Mouse (Mus musculus) spleen, adult 2 months (tissue): ENCODE results near the gene Hcrtr2. TPM values are rescaled to one million over a fixed set of nuclear protein-coding genes. Genes with fewer than 3 reads are reported as not detected.

Experiments used
- DNase-seq, 2 experiments: peaks; one replicate each; pipeline versions ENCODE4 v3.0.0 to v3.0.0-alpha.2; 2012 to 2021; ENCODE audit warnings: low spot score in 2 of 2, low read depth in 1 of 2
- H3K27ac ChIP-seq: fragments of 200-500 bp; 2 replicates; pipeline ENCODE4 v1.5.1; 2012; ENCODE audit warnings: low read length, inconsistent platforms; ENCODE audit not compliant: insufficient read depth
- H3K27me3 ChIP-seq: fragments of 200-500 bp; 2 replicates; pipeline ENCODE4 v1.6.1; 2012; ENCODE audit warnings: mild to moderate bottlenecking, moderate library complexity, low read length, inconsistent platforms; ENCODE audit not compliant: control insufficient read depth, insufficient read depth
- H3K36me3 ChIP-seq: fragments of 200-500 bp; 2 replicates; pipeline ENCODE4 v1.6.1; 2012; ENCODE audit warnings: mild to moderate bottlenecking, low read length, inconsistent platforms; ENCODE audit not compliant: control insufficient read depth, insufficient read depth
- H3K4me1 ChIP-seq: fragments of 200-500 bp; 2 replicates; pipeline ENCODE4 v1.6.1; 2011; ENCODE audit warnings: inconsistent platforms; ENCODE audit not compliant: control insufficient read depth, insufficient read depth, insufficient read length
- H3K4me3 ChIP-seq: fragments of 200-500 bp; 2 replicates; pipeline ENCODE4 v1.5.1; 2011; ENCODE audit warnings: mild to moderate bottlenecking, inconsistent platforms; ENCODE audit not compliant: insufficient read depth, insufficient read length; ENCODE audit errors: extremely low read depth
- CTCF ChIP-seq: fragments of 200-500 bp; IDR thresholded peaks from 2 replicates; pipeline ENCODE4 v1.5.1; 2011; ENCODE audit warnings: mild to moderate bottlenecking, inconsistent platforms; ENCODE audit not compliant: insufficient read depth, insufficient read length, insufficient replicate concordance; ENCODE audit errors: extremely low read depth
- POLR2A ChIP-seq: fragments of 200-500 bp; IDR thresholded peaks from 2 replicates; pipeline ENCODE4 v1.6.1; 2011; ENCODE audit warnings: low read depth, low read length, inconsistent platforms
- WGBS: fragments of 180-500 bp; shearing (Covaris S2); methylation state at CpG from one replicate; pipeline ENCODE4 v1.1.7; 2018; 5-methylcytosine and 5-hydroxymethylcytosine counted together
- polyA plus RNA-seq: library from polyadenylated mRNA; depleted of rRNA; stranded (reverse); fragments of >200 nt; gene quantifications from 2 replicates; pipeline ENCODE4 v1.2.3, GENCODE M21; 2012

The Hcrtr2 gene
- polyA plus RNA-seq, 1 experiment, result 0.61 TPM

- peaks cover 4% of the 10 kb centered on the region for H3K27me3 ChIP-seq
- WGBS, result 14% methylated on average over 24 of the region's 24 CpGs
- H3K27ac ChIP-seq, result no peak overlapping the region
- no peak for TF ChIP-seq POLR2A
- no peak for TF ChIP-seq CTCF
- H3K4me1 ChIP-seq, result peaks cover 11% of the 10 kb centered on the region
- H3K36me3 ChIP-seq, result no peaks in the 10 kb centered on the region
- H3K4me3 ChIP-seq, result no peak overlapping the region
- no peak for DNase-seq
Measured at GRCm38 (mm10) chr9:76322122-76323052, 1.3 kb downstream of the Hcrtr2 start.

GRCm38 (mm10) chr9:76321589-76321988 is 2.1 kb downstream of the Hcrtr2 start:
- WGBS, result 90% methylated on average over 4 of the region's 4 CpGs
- peaks cover 11% of the 10 kb centered on the region for H3K4me1 ChIP-seq
- H3K27me3 ChIP-seq, result peaks cover 4% of the 10 kb centered on the region
- H3K4me3 ChIP-seq, result no peak overlapping the region
- no peak for DNase-seq
- TF ChIP-seq POLR2A (no peak), CTCF (no peak)
- no peaks in the 10 kb centered on the region for H3K36me3 ChIP-seq
- no peak overlapping the region for H3K27ac ChIP-seq

- DNase-seq, result no peak
- Histone ChIP-seq H3K27ac (no peak overlapping the region), H3K4me3 (no peak overlapping the region), H3K36me3 (no peaks in the 10 kb centered on the region), H3K27me3 (peaks cover 4% of the 10 kb centered on the region), H3K4me1 (peaks cover 11% of the 10 kb centered on the region)
- WGBS, result 74% methylated on average over 1 of the region's 1 CpGs
- TF ChIP-seq POLR2A (no peak), CTCF (no peak)
Measured at GRCm38 (mm10) chr9:76320755-76321154, 2.9 kb downstream of the Hcrtr2 start.

GRCm38 (mm10) chr9:76318302-76318701 is 5.4 kb downstream of the Hcrtr2 start:
- DNase-seq, result no peak
- Histone ChIP-seq H3K4me3 (no peak overlapping the region), H3K27me3 (peaks cover 2% of the 10 kb centered on the region), H3K27ac (no peak overlapping the region), H3K4me1 (peaks cover 11% of the 10 kb centered on the region), H3K36me3 (no peaks in the 10 kb centered on the region)
- TF ChIP-seq CTCF, result no peak
- 69% methylated on average over 4 of the region's 4 CpGs for WGBS

- TF ChIP-seq POLR2A, result no peak
- no peak for TF ChIP-seq CTCF
Measured at GRCm38 (mm10) chr9:76315096-76315495, 8.6 kb downstream of the Hcrtr2 start.

GRCm38 (mm10) chr9:76313921-76314320 is 9.7 kb downstream of the Hcrtr2 start:
- Histone ChIP-seq H3K27me3 (no peaks in the 10 kb centered on the region), H3K27ac (no peak overlapping the region), H3K36me3 (no peaks in the 10 kb centered on the region), H3K4me1 (0 out of 2 replicates have a peak, but pooled peaks cover 5% of the 10 kb centered on the region), H3K4me3 (no peak overlapping the region)
- DNase-seq, result no peak
- TF ChIP-seq CTCF, result no peak
- no peak for TF ChIP-seq POLR2A

More at GRCm38 (mm10) chr9:76315096-76315495, 8.6 kb downstream of the Hcrtr2 start:
- H3K36me3 ChIP-seq, result no peaks in the 10 kb centered on the region
- no peak overlapping the region for H3K4me3 ChIP-seq
- H3K27me3 ChIP-seq, result no peaks in the 10 kb centered on the region
- no peak for DNase-seq
- no peak overlapping the region for H3K27ac ChIP-seq
- 0 out of 2 replicates have a peak, but pooled peaks cover 5% of the 10 kb centered on the region for H3K4me1 ChIP-seq

- Histone ChIP-seq H3K27ac (no peak overlapping the region), H3K36me3 (no peaks in the 10 kb centered on the region), H3K4me1 (no peaks in the 10 kb centered on the region), H3K27me3 (no peaks in the 10 kb centered on the region), H3K4me3 (no peak overlapping the region)
- WGBS, result 72% methylated on average over 1 of the region's 1 CpGs
- no peak for DNase-seq
- no peak for TF ChIP-seq POLR2A
Measured at GRCm38 (mm10) chr9:76312221-76312620, 11.4 kb downstream of the Hcrtr2 start.
